Mouse (Mus musculus) lung, postnatal 0 days (tissue): ENCODE results near the gene Lmbrd2.
A peak's percentile ranks its signal among the peaks of the same experiment; 100 is the strongest.

Experiments used
- CTCF ChIP-seq: IDR thresholded peaks from 2 replicates; pipeline ENCODE4 v1.5.1; 2016; ENCODE audit warnings: antibody characterized with exemption, mild to moderate bottlenecking
- EP300 ChIP-seq: IDR thresholded peaks from 2 replicates; pipeline ENCODE4 v1.6.1; 2016; ENCODE audit warnings: antibody characterized with exemption, mild to moderate bottlenecking, control low read depth

DNA sequence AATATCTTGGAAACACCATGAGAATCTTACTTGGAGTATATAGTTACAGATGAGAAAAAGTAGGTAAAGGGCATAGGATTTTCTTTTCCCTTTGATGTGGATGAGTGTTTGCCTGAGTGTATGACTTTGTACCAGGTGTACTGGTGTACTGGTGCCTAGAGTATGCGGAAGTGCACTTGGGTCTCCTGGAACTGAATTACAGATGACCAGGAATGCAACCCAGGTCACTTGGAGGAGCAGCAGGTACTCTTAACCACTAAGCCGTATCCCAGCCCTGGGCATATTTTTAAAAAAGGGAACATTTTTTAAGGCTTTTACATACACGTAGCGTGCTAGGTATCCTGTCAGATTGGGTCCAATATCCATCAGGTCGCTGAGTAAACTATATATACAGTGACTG, 43.6 kb downstream of the Lmbrd2 start:
- TF ChIP-seq CTCF (no peak), EP300 (0 out of 2 replicates have a peak, but pooled peaks have one; percentile 10)
